Mouse (Mus musculus): ENCODE data around the gene Mtmr4. TPM values are rescaled to one million over a fixed set of nuclear protein-coding genes. Genes with fewer than 3 reads are reported as not detected.

Gene Mtmr4
- polyA plus RNA-seq (2016; fragmentation: Nextera tagmentation; extraction: Ambion mirVana) = 17.5 and 19.3 TPM in 2 replicates

DNA sequence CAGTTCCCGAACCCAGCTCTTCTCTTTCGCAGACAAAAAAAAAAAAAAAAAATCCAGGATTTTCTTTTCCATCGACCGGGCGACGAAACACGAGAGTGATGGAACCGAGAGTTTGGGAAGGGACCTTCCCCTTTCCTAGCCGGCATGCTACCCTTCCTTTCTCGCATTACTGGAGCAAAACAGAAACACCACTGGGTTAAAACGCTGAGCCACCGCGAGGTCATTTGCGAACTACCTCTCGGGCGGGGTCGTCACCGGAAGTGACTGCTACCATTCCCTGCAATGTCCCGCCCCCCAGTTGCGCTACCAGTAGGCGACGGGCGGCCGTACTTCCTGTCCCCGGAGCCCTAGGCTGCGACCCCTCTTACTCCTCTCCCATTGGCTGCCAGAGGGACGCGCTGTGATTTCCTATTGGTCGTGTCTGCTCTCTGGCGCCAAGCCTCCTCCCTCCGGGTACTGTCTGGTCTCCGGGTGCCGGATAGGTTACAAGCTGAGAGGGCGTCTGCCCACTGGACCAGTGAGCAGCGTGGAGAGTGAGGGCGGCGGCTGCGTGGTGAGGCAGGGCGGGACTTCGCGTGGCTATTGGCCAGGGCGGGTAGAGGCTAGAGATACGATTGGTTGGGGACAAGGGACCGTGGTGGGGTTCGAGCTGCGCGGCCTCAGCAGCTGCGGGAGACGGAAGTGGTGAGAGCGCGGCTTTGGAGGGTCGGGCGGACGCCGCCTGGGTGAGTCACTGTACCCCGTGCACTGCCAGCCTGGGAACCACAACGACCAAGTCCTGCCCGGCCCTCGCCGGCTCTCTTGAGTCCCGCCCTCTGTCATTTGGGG lies at the start of gene Mtmr4:
Gene Mtmr4 (plus strand): TSS at position 637 of the 828 bp plus-strand sequence.
- WGBS (ENCODE audit: insufficient replicate concordance) = under 1% methylated on average over 61 of the region's 61 CpGs

GRCm38 (mm10) chr11:87542285-87542684 lies 49.7 kb upstream of the Mtmr4 start:
- ATAC-seq = no peak
- H3K9me3 ChIP-seq (replicated peaks) = no peaks in the 10 kb centered on the region
- WGBS (ENCODE audit: insufficient replicate concordance) = 37% methylated on average over 8 of the region's 8 CpGs

More for the DNA sequence above, at the start of gene Mtmr4:
- Histone ChIP-seq H3K9ac (peak within 1 kb of the TSS; percentile 87), H3K27ac (peak within 1 kb of the TSS; percentile 88), H3K4me1 (peaks cover 61% of the 10 kb centered on the region), H3K36me3 (peaks cover 13% of the 10 kb centered on the region), H3K4me3 (peak within 1 kb of the TSS; percentile 76), H3K9me3 (replicated peaks) (no peaks in the 10 kb centered on the region), H3K4me2 (peak within 1 kb of the TSS; percentile 89), H3K27me3 (replicated peaks) (no peaks in the 10 kb centered on the region)
- ATAC-seq = peak; percentile 97

GRCm38 (mm10) chr11:87542906-87543305 lies 49.1 kb upstream of the Mtmr4 start:
- H3K4me2 ChIP-seq = no peak overlapping the region
- H3K9me3 ChIP-seq (replicated peaks) = no peaks in the 10 kb centered on the region
- WGBS (ENCODE audit: insufficient replicate concordance) = 39% methylated on average over 3 of the region's 3 CpGs
- no peak overlapping the region for H3K27ac ChIP-seq
- H3K4me3 ChIP-seq = no peak overlapping the region
- ATAC-seq = no peak
- H3K4me1 ChIP-seq = no peaks in the 10 kb centered on the region
- no peaks in the 10 kb centered on the region for H3K36me3 ChIP-seq
- H3K27me3 ChIP-seq (replicated peaks) = no peaks in the 10 kb centered on the region
- H3K9ac ChIP-seq = no peak overlapping the region

More at GRCm38 (mm10) chr11:87542285-87542684, 49.7 kb upstream of the Mtmr4 start:
- H3K36me3 ChIP-seq = no peaks in the 10 kb centered on the region
- H3K27me3 ChIP-seq (replicated peaks) = no peaks in the 10 kb centered on the region
- no peak overlapping the region for H3K4me2 ChIP-seq
- no peak overlapping the region for H3K4me3 ChIP-seq
- H3K9ac ChIP-seq = no peak overlapping the region
- H3K27ac ChIP-seq = no peak overlapping the region
- no peaks in the 10 kb centered on the region for H3K4me1 ChIP-seq

GRCm38 (mm10) chr11:87553342-87553741 lies 38.6 kb upstream of the Mtmr4 start:
- H3K27me3 ChIP-seq (replicated peaks) = no peaks in the 10 kb centered on the region
- ATAC-seq = no peak
- 61% methylated on average over 4 of the region's 4 CpGs for WGBS (ENCODE audit: insufficient replicate concordance)

DNA sequence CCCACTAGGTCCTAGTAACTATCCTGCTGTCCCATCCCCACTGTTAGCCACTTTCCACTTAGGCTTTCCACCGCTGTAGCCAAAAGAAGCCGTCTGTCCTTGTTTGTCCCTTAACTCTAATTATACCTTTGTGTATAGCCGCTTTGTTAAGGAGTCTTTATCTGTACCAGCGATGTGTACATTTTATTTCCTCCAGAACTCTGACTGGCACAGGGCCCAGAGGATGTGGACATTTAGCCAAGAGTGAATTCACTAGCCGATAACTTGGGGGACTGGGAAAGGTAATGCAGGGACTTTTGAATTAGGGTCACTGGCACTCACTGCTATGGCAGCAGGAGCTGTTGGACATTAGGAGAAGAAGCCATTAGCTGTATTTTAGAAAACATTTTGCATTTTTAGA lies 37.6 kb upstream of the Mtmr4 start:
- Histone ChIP-seq H3K9me3 (replicated peaks) (no peaks in the 10 kb centered on the region), H3K27ac (no peak overlapping the region), H3K36me3 (no peaks in the 10 kb centered on the region), H3K4me1 (no peaks in the 10 kb centered on the region), H3K9ac (no peak overlapping the region), H3K4me2 (no peak overlapping the region), H3K27me3 (replicated peaks) (no peaks in the 10 kb centered on the region), H3K4me3 (no peak overlapping the region)
- ATAC-seq = no peak
- 68% methylated on average over 5 of the region's 5 CpGs for WGBS (ENCODE audit: insufficient replicate concordance)

More at GRCm38 (mm10) chr11:87553342-87553741, 38.6 kb upstream of the Mtmr4 start:
- Histone ChIP-seq H3K9ac (no peak overlapping the region), H3K4me1 (no peaks in the 10 kb centered on the region), H3K36me3 (no peaks in the 10 kb centered on the region), H3K9me3 (replicated peaks) (no peaks in the 10 kb centered on the region), H3K27ac (no peak overlapping the region), H3K4me2 (no peak overlapping the region), H3K4me3 (no peak overlapping the region)

GRCm38 (mm10) chr11:87555106-87555703 lies 36.8 kb upstream of the Mtmr4 start:
- Histone ChIP-seq H3K27me3 (replicated peaks) (no peaks in the 10 kb centered on the region), H3K9ac (no peak overlapping the region), H3K36me3 (no peaks in the 10 kb centered on the region), H3K27ac (no peak overlapping the region), H3K4me1 (no peaks in the 10 kb centered on the region), H3K4me2 (no peak overlapping the region), H3K9me3 (replicated peaks) (no peaks in the 10 kb centered on the region), H3K4me3 (no peak overlapping the region)
- WGBS (ENCODE audit: insufficient replicate concordance) = 25% methylated on average over 2 of the region's 2 CpGs
- no peak for ATAC-seq

DNA sequence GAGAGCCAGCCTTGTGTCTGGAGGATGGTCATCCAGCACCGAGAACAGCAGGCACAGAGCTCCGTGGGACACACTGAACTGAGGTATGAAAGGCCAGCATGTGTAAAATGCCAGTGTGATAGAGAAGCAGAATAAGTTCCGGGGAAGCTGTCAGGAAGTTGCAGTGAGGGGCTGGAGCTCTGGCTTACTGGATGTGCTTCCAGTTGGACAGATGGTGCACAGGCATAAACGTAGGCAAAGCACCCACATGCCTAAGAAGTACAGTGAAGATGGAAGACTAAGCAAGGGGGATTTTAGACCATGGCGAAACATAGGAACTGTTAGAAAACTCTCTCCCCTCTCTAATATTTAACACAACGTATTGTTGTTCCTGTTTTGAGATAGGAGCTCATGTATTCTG lies 30.8 kb upstream of the Mtmr4 start:
- Histone ChIP-seq H3K4me1 (0 out of 2 replicates have a peak, but pooled peaks cover 5% of the 10 kb centered on the region), H3K36me3 (no peaks in the 10 kb centered on the region), H3K4me3 (no peak overlapping the region), H3K4me2 (no peak overlapping the region), H3K9ac (no peak overlapping the region), H3K9me3 (replicated peaks) (no peaks in the 10 kb centered on the region), H3K27me3 (replicated peaks) (0 out of 2 replicates have a peak, but pooled peaks cover 4% of the 10 kb centered on the region), H3K27ac (no peak overlapping the region)
- 58% methylated on average over 6 of the region's 6 CpGs for WGBS (ENCODE audit: insufficient replicate concordance)
- no peak for ATAC-seq

- H3K9me3 ChIP-seq (replicated peaks) = no peaks in the 10 kb centered on the region
- 0 out of 2 replicates have a peak, but pooled peaks cover 15% of the 10 kb centered on the region for H3K4me1 ChIP-seq
- no peaks in the 10 kb centered on the region for H3K36me3 ChIP-seq
- no peak within 1 kb of the TSS for H3K4me3 ChIP-seq
- H3K4me2 ChIP-seq = no peak within 1 kb of the TSS
- H3K27ac ChIP-seq = no peak within 1 kb of the TSS
- ATAC-seq = no peak
- WGBS (ENCODE audit: insufficient replicate concordance) = 65% methylated on average over 3 of the region's 3 CpGs
- peaks cover 5% of the 10 kb centered on the region for H3K27me3 ChIP-seq (replicated peaks)
- no peak within 1 kb of the TSS for H3K9ac ChIP-seq
Measured at GRCm38 (mm10) chr11:87566501-87566900, 25.5 kb upstream of the Mtmr4 start, which contains the start of gene Gm11492. Gene Gm11492, plus strand, starts transcription at chr11:87566653.

DNA sequence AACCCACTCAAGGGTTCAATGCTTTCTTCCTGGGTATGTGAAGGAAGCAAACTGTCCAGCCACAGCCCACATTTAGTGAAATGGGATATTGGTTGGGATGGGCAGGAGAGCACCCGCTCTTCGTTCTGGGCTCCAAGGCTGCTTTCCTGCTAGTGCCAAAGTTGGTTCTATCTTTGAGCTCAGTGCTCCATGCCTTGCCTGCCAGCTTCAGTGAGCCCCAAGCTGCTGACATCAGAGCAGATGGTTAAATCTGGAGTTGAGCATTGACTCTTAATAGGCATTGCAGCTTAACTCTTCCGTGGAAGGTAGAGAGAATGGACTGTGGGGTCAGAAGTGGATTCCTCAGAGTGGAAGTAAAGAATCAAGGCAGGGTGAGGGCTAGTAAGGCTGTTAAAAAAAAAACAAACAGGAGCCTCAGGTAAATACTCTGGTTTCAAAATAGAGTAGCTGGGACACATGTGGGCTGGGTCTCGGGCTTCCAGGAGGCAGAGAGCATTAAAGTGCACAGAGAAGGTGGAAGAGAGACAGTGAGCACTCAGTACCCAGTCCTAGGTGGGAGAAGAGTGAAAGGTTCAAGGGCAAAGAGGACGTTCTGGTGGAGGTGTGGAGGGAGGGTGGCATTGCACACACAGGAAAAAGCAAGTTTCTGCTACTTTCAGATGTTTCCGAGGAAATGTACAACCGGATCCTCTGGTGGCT lies 23.6 kb upstream of the Mtmr4 start, which contains the start of gene Sept4:
Gene Sept4 (plus strand): TSS at position 649 of the 699 bp plus-strand sequence.
- H3K27ac ChIP-seq = no peak within 1 kb of the TSS

DNA sequence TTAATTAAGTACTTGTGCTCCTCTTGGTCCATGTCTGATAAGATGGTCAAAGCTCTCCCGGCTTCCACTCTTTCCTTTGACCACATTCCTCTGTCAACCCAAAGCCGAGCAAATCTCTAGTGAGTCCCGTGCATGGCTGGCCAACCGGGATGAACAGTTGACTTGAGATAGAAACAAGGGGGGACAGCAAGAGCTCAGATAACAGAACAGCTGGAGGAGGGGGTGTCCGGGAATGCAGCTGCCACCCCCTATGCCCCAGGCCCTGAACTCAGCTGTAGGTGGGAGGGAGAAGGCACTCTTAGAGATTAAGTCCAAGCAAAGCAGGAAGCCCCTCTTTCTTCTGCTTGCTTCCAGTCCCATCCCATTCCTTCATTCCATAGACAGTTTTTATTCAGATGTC lies 21.2 kb upstream of the Mtmr4 start:
- 0 out of 2 replicates have a peak, but pooled peaks cover 14% of the 10 kb centered on the region for H3K4me1 ChIP-seq
- WGBS (ENCODE audit: insufficient replicate concordance) = 48% methylated on average over 5 of the region's 5 CpGs

More for the DNA sequence above, 23.6 kb upstream of the Mtmr4 start, which contains the start of gene Sept4:
- no peak for ATAC-seq
- H3K9me3 ChIP-seq (replicated peaks) = no peaks in the 10 kb centered on the region
- no peak within 1 kb of the TSS for H3K9ac ChIP-seq
- no peaks in the 10 kb centered on the region for H3K36me3 ChIP-seq
- H3K27me3 ChIP-seq (replicated peaks) = peaks cover 10% of the 10 kb centered on the region
- 0 out of 2 replicates have a peak, but pooled peaks cover 11% of the 10 kb centered on the region for H3K4me1 ChIP-seq
- 67% methylated on average over 7 of the region's 7 CpGs for WGBS (ENCODE audit: insufficient replicate concordance)
- H3K4me3 ChIP-seq = no peak within 1 kb of the TSS
- no peak within 1 kb of the TSS for H3K4me2 ChIP-seq

GRCm38 (mm10) chr11:87571361-87571950 lies 20.5 kb upstream of the Mtmr4 start:
- H3K9me3 ChIP-seq (replicated peaks) = no peaks in the 10 kb centered on the region
- peaks cover 10% of the 10 kb centered on the region for H3K27me3 ChIP-seq (replicated peaks)
- H3K36me3 ChIP-seq = no peaks in the 10 kb centered on the region
- no peak overlapping the region for H3K4me3 ChIP-seq
- 80% methylated on average over 1 of the region's 1 CpGs for WGBS (ENCODE audit: insufficient replicate concordance)
- H3K4me1 ChIP-seq = 0 out of 2 replicates have a peak, but pooled peaks cover 14% of the 10 kb centered on the region
- ATAC-seq = no peak
- no peak overlapping the region for H3K9ac ChIP-seq
- no peak overlapping the region for H3K27ac ChIP-seq
- no peak overlapping the region for H3K4me2 ChIP-seq

More for the DNA sequence above, 21.2 kb upstream of the Mtmr4 start:
- H3K4me2 ChIP-seq = no peak overlapping the region
- no peak overlapping the region for H3K4me3 ChIP-seq
- H3K27ac ChIP-seq = no peak overlapping the region
- no peak for ATAC-seq
- H3K27me3 ChIP-seq (replicated peaks) = peaks cover 10% of the 10 kb centered on the region
- H3K9ac ChIP-seq = no peak overlapping the region
- H3K36me3 ChIP-seq = no peaks in the 10 kb centered on the region
- H3K9me3 ChIP-seq (replicated peaks) = no peaks in the 10 kb centered on the region
